Mouse (Mus musculus): Measurements from ENCODE around the gene Gpr39.
"Not testable (repeated sequence)": the region's sequence is repeated elsewhere in the genome, so short reads cannot be mapped to it uniquely, and the experiment has no call there.

The Gpr39 gene

GRCm38 (mm10) chr1:125676790-125677273 is at the start of gene Gpr39:
Gene Gpr39 (plus strand): TSS chr1:125676995.
- DNase-seq (ENCODE audit: extremely low spot score, low spot score): peak; percentile 18

GRCm38 (mm10) chr1:125639501-125640253 is 37.1 kb upstream of the Gpr39 start:
- DNase-seq (ENCODE audit: extremely low spot score, low spot score): no peak

GRCm38 (mm10) chr1:125643643-125644042 is 33.2 kb upstream of the Gpr39 start:
- no peak for DNase-seq (ENCODE audit: extremely low spot score, low spot score)

GRCm38 (mm10) chr1:125646816-125647215 is 30.0 kb upstream of the Gpr39 start:
- DNase-seq (ENCODE audit: extremely low spot score, low spot score): not testable (repeated sequence)

GRCm38 (mm10) chr1:125648011-125648410 is 28.8 kb upstream of the Gpr39 start:
- no peak for DNase-seq (ENCODE audit: extremely low spot score, low spot score)

GRCm38 (mm10) chr1:125649056-125649455 is 27.7 kb upstream of the Gpr39 start:
- no peak for DNase-seq (ENCODE audit: extremely low spot score, low spot score)

- no peak for DNase-seq (ENCODE audit: extremely low spot score, low spot score)
Measured at GRCm38 (mm10) chr1:125652836-125653594, 23.8 kb upstream of the Gpr39 start.

- DNase-seq (ENCODE audit: extremely low spot score, low spot score): no peak
Measured at GRCm38 (mm10) chr1:125657416-125657815, 19.4 kb upstream of the Gpr39 start.

GRCm38 (mm10) chr1:125660151-125660550 is 16.6 kb upstream of the Gpr39 start:
- no peak for DNase-seq (ENCODE audit: extremely low spot score, low spot score)

GRCm38 (mm10) chr1:125660901-125661300 is 15.9 kb upstream of the Gpr39 start:
- no peak for DNase-seq (ENCODE audit: extremely low spot score, low spot score)

- DNase-seq (ENCODE audit: extremely low spot score, low spot score): no peak
Measured at GRCm38 (mm10) chr1:125662058-125662457, 14.7 kb upstream of the Gpr39 start.

- DNase-seq (ENCODE audit: extremely low spot score, low spot score): no peak
Measured at GRCm38 (mm10) chr1:125662660-125663059, 14.1 kb upstream of the Gpr39 start.

GRCm38 (mm10) chr1:125663104-125663503 is 13.7 kb upstream of the Gpr39 start:
- no peak for DNase-seq (ENCODE audit: extremely low spot score, low spot score)

GRCm38 (mm10) chr1:125665127-125665637 is 11.6 kb upstream of the Gpr39 start:
- no peak for DNase-seq (ENCODE audit: extremely low spot score, low spot score)

- DNase-seq (ENCODE audit: extremely low spot score, low spot score): peak; percentile 16
Measured at GRCm38 (mm10) chr1:125669035-125669434, 7.8 kb upstream of the Gpr39 start.

- DNase-seq (ENCODE audit: extremely low spot score, low spot score): no peak
Measured at GRCm38 (mm10) chr1:125675186-125675585, 1.6 kb upstream of the Gpr39 start.

GRCm38 (mm10) chr1:125677286-125677685 is 491 bp downstream of the Gpr39 start:
- no peak for DNase-seq (ENCODE audit: extremely low spot score, low spot score)

GRCm38 (mm10) chr1:125679522-125680077 is 2.8 kb downstream of the Gpr39 start:
- no peak for DNase-seq (ENCODE audit: extremely low spot score, low spot score)

- DNase-seq (ENCODE audit: extremely low spot score, low spot score): no peak
Measured at GRCm38 (mm10) chr1:125684423-125684822, 7.6 kb downstream of the Gpr39 start.

GRCm38 (mm10) chr1:125685304-125685703 is 8.5 kb downstream of the Gpr39 start:
- DNase-seq (ENCODE audit: extremely low spot score, low spot score): no peak

- DNase-seq (ENCODE audit: extremely low spot score, low spot score): no peak
Measured at GRCm38 (mm10) chr1:125687701-125688420, 11.1 kb downstream of the Gpr39 start.

All from neural tube, embryonic 10.5 days (tissue).